Mouse (Mus musculus) embryonic fibroblast, embryonic 13.5 days (primary cell): ENCODE data around the gene Bysl. TPM values are rescaled to one million over a fixed set of nuclear protein-coding genes. Genes with fewer than 3 reads are reported as not detected.

Experiments
- H3K27ac ChIP-seq: 2 replicates; pipeline ENCODE4 v1.5.1; 2012; ENCODE audit warnings: low read length, control low read depth, inconsistent platforms; ENCODE audit not compliant: insufficient read depth
- H3K4me1 ChIP-seq: 2 replicates; pipeline ENCODE4 v1.6.1; 2011; ENCODE audit warnings: low read length; ENCODE audit not compliant: control insufficient read depth, insufficient read depth
- H3K4me3 ChIP-seq: 2 replicates; pipeline ENCODE4 v1.5.1; 2011; ENCODE audit warnings: mild to moderate bottlenecking, control low read depth, low read length; ENCODE audit not compliant: insufficient read depth
- CTCF ChIP-seq: IDR thresholded peaks from 2 replicates; pipeline ENCODE4 v1.5.1; 2011; ENCODE audit warnings: mild to moderate bottlenecking, control low read depth, low read length, moderate library complexity, borderline replicate concordance; ENCODE audit not compliant: insufficient read depth
- POLR2A ChIP-seq: IDR thresholded peaks from 2 replicates; pipeline ENCODE4 v1.6.1; 2011; ENCODE audit warnings: low read depth, mild to moderate bottlenecking, control low read depth, low read length, moderate library complexity
- polyA plus RNA-seq: library from polyadenylated mRNA; stranded (reverse); fragments of >200 nt; gene quantifications from 2 replicates; pipeline ENCODE4 v1.2.4, GENCODE M21; 2011; ENCODE audit warnings: low read depth; ENCODE audit not compliant: missing spikeins, insufficient read length

Bysl gene
- polyA plus RNA-seq, 1 experiment = 11.6 TPM

DNA sequence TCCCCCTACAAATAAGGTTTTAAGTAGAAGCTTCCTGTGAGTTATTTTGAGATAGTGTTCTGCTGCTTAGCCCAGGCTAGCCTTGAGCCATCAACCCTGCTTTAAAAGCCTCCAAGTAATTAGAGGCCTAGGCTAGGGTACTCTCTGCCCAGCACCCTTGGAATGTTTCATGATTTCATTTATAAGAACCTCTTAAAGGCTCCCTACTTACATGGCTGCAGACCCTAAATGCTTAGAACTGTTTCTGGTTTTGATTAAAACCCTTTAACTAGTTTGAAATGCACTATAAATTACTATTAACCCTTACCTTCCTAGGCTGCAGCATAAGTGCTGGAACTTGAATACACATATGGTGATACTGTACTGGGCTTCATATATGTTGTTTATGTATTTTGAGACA, 38.9 kb downstream of the Bysl start:
- H3K4me3 ChIP-seq = no peak overlapping the region

DNA sequence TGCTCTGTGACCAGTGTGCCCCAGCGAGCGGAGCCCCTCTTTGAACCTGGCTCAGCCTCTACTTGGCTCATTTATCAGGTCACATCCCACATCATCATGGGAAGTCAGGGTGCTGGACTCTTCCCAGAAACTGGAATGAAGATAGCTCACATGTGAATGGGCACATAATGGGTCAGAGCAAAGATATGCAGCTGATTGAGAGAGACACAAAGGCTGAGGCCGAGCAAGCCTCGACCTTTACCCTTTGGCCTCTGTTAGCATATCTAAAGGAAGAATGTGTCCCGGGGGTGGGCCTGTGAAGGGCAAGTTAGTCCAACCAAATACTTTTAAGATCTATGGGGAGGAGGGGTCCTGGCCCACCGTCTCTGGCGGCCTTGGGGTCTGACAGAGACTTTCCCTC, 39.7 kb downstream of the Bysl start:
- no peak for TF ChIP-seq CTCF
- TF ChIP-seq POLR2A = no peak
- no peaks in the 10 kb centered on the region for H3K4me1 ChIP-seq

More for the DNA sequence above, 38.9 kb downstream of the Bysl start:
- H3K4me1 ChIP-seq = no peaks in the 10 kb centered on the region
- no peak overlapping the region for H3K27ac ChIP-seq
- TF ChIP-seq POLR2A = no peak
- no peak for TF ChIP-seq CTCF

DNA sequence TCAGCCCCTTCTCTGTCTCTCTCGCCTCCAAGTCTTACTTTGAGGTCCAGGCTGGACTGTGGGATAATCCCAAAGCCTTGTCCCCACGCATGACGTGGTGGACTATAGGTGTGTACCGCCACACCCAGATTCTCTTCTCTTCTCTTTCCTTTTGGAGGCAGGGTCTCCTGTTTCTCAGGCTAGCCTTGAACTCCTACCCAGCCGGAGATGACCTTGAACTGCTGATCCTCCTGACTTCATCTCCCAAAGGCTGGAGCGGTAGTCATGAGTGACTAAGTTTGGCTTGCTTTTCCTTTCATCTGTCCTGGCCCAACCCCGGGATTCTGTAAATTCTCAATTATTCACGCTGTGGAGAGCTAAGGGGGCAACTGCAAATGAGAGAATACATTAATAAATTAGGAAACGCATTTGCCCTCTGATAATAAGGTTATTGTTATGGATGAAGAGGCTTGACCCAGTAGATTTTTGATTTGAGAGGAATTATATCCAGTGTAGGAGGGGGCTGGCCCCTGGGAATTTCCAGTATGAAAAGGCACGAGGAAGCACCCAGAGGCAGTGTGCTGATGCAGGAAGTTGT, 42.3 kb downstream of the Bysl start:
- Histone ChIP-seq H3K27ac (no peak overlapping the region), H3K4me1 (no peaks in the 10 kb centered on the region), H3K4me3 (no peak overlapping the region)
- TF ChIP-seq CTCF (no peak), POLR2A (no peak)

More for the DNA sequence above, 39.7 kb downstream of the Bysl start:
- Histone ChIP-seq H3K4me3 (no peak overlapping the region), H3K27ac (no peak overlapping the region)

DNA sequence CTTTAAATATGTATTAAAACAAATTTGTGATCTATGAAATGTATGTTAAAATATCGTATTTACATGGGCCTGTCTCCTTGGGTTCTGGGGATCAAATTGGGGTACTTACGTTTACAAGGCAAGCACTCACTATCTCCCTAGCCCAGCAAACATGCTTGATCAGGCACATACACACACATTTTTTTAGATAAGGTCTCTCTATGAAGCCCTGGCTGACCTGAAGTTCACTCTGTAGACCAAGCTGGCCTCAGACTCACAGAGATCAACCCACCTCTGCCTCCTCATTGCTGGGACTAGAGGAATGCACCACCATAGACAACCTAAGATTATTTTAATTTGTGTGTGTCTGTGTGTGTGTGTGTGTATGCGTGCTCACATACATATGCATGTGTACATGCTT, 42.9 kb downstream of the Bysl start:
- no peaks in the 10 kb centered on the region for H3K4me1 ChIP-seq
- H3K27ac ChIP-seq = no peak overlapping the region
- TF ChIP-seq POLR2A (no peak), CTCF (no peak)
- H3K4me3 ChIP-seq = no peak overlapping the region

DNA sequence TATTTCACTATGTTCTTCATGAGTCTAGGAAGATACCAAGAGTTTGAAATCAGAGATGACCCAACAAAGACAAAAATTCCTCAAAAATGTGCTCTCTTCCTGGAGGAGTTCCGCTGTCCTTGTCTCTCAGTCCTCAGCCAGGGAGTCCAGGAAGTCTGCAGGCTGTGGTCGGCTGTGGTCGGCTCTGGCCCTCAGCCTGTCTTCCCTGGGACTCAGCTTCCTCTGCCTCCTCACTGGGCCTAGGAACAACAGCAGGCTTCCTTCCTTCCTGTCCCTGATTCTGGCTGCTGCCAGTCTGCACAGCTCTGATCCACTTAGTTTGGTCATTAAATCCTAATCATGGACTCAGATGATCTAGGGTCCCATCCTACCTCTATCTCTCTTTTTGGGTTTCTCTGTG, 44.0 kb downstream of the Bysl start:
- H3K4me1 ChIP-seq = no peaks in the 10 kb centered on the region
- H3K4me3 ChIP-seq = no peak overlapping the region
- no peak overlapping the region for H3K27ac ChIP-seq
- TF ChIP-seq POLR2A (no peak), CTCF (no peak)

DNA sequence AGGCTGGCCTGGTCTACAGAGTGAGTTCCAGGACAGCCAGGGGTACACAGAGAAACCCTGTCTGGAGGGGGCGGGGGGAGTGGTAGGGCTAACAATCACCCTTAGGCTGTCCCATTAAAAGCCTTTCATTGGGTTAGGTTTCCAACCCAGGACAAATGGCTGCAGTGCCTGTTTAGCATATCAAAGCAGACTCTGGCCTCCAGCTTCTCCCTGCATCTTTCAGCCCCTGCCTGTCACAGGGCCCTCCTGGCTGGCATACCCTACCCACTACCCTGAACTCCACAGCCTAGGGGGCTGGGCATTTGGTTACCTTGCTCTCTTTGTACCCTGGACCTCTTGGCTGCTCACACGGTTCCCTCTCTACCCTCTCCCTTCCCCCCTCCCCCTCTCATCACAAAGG, 45.2 kb downstream of the Bysl start:
- H3K4me3 ChIP-seq = no peak overlapping the region
- no peaks in the 10 kb centered on the region for H3K4me1 ChIP-seq
- TF ChIP-seq POLR2A (no peak), CTCF (no peak)
- no peak overlapping the region for H3K27ac ChIP-seq

DNA sequence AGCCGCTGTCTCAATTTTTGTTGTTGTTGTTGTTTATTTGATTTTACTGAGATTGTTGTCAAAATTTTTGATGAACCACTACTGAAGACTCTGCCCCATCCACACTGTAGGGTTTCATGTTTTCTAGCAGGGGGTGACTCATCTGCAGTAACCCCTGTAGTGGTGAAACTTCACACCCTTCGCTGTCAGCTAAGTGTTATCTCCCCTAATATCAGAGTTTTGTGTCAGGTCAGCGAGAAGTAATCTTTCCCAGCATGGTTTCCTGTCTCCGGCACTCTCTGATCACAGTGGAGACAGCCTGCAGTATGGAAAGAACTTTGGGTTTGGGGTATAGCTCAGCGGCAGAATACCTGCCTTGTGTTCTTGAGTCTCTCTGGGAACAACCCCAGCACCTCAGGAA, 46.7 kb downstream of the Bysl start:
- TF ChIP-seq CTCF (no peak), POLR2A (no peak)

DNA sequence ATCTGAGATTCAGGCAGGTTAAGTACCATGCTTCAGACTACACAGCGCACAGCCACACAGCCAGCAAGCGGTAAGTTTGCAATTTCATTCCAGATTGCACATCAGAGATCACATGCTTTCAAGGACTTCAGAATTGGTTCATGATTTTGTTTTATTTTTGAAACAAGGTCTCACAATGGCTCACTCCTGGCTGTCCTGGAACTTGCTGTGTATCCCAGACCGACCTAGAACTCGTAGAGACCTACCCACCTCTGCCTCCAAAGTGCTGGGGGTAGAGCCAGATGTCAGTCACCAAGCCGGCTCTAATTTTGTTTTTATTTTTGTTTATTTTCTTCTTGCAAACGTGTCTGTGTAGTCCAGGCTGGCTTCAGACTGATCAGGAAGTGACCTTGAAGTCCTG, 48.4 kb downstream of the Bysl start:
- H3K4me1 ChIP-seq = no peaks in the 10 kb centered on the region
- TF ChIP-seq CTCF (no peak), POLR2A (no peak)
- H3K27ac ChIP-seq = no peak overlapping the region
- no peak overlapping the region for H3K4me3 ChIP-seq

More for the DNA sequence above, 46.7 kb downstream of the Bysl start:
- Histone ChIP-seq H3K4me1 (no peaks in the 10 kb centered on the region), H3K27ac (no peak overlapping the region), H3K4me3 (no peak overlapping the region)

DNA sequence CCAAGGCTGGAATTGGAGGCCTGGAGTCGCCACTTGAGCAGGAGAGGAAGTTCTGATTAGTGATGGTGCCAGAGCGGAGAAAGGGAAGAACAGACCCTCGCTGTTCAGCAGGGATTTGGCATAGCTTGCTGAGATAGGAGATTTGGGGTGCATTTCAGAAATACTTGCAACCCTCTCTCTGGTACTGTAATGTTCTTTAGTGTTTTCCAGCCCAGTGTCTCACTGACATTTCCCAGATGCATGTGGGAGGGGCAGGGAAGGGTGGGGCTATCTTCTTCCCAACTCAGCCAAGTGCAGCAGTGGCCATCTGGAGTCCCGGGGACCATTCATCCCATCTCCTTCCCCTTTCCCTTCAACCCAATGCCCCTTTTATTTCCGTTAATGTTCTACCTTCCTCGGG, 51.6 kb downstream of the Bysl start:
- Histone ChIP-seq H3K4me3 (no peak overlapping the region), H3K27ac (no peak overlapping the region), H3K4me1 (no peaks in the 10 kb centered on the region)
- no peak for TF ChIP-seq POLR2A
- TF ChIP-seq CTCF = no peak

DNA sequence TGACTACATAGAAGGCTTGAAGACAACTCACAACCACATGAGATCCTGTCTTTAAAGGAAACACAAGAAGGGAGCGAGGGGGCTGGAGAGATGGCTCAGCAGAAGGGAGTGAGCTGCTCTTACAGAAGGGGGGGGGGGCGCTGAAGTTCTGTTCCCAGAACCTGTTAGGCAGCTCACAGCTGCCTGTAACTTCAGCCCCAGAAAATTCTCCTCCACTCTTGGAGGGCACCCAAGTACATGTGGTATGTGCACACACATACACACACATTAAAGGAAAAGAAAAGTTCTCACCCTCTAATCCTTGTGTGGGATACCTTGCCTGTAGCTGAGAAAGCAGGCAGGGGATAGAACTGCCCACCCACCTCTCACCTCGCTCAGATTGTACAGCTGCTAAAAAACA, 54.1 kb downstream of the Bysl start:
- Histone ChIP-seq H3K4me1 (no peaks in the 10 kb centered on the region), H3K4me3 (no peak overlapping the region), H3K27ac (no peak overlapping the region)
- TF ChIP-seq CTCF (no peak), POLR2A (no peak)

DNA sequence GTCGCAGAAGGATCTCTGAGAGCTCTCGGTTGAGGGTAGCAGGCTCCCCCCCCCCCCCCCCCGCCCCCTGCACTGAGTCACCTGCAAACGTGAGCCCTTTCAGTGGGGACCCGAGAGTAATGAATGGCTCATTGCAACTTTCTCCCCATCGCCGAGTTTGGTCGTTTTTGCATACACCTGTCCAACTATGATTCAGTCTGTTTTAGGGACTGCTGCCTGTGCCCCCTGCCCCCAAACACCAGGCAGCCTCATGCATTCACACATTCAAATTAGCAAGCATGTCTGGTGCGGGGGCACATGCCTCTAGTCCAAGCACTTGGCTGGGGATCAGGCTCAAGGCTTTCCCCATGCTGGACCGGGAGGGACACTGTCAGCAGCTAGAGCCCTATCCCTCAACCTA, 56.7 kb downstream of the Bysl start:
- no peak overlapping the region for H3K27ac ChIP-seq
- H3K4me3 ChIP-seq = no peak overlapping the region
- TF ChIP-seq CTCF (no peak), POLR2A (no peak)
- H3K4me1 ChIP-seq = no peaks in the 10 kb centered on the region
